Mouse (Mus musculus) CD4-positive helper T cell, adult 2 months (primary cell): ENCODE measurements around the gene Rad54l2.

ENCODE experiments used
- DNase-seq: peaks from one replicate; pipeline ENCODE4 v3.0.0-alpha.2; 2012; ENCODE audit warnings: low read depth, missing footprints, low spot score

Rad54l2 gene

DNA sequence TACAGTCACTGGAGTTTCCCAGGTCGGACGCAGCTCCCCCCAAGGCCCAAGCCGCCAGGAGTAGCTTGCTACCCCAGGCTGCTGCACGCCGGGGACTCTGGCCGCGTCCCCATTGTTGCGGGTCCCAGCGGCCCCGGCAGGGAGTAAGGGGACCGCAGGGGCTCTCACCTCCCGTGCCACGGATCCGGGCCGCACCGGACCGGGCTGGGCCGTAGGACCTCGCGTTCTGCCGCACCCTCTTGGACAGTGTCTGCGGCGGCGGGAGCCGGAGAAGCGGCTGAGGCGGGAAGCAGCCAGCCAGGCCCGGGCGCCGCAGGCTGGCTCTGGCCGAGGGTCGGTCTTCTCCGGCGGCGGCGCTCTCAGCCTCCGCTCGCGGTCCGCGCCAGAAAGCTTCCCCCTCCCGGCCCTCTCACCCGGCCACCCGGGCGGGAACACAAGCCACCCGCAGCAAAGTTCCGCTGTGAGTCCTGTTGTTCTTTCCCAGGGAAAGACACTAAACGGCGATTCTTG, at the start of gene Rad54l2:
Gene Rad54l2, minus strand, starts transcription at position 383 of the 510 bp plus-strand sequence.
- peak; percentile 84 for DNase-seq

DNA sequence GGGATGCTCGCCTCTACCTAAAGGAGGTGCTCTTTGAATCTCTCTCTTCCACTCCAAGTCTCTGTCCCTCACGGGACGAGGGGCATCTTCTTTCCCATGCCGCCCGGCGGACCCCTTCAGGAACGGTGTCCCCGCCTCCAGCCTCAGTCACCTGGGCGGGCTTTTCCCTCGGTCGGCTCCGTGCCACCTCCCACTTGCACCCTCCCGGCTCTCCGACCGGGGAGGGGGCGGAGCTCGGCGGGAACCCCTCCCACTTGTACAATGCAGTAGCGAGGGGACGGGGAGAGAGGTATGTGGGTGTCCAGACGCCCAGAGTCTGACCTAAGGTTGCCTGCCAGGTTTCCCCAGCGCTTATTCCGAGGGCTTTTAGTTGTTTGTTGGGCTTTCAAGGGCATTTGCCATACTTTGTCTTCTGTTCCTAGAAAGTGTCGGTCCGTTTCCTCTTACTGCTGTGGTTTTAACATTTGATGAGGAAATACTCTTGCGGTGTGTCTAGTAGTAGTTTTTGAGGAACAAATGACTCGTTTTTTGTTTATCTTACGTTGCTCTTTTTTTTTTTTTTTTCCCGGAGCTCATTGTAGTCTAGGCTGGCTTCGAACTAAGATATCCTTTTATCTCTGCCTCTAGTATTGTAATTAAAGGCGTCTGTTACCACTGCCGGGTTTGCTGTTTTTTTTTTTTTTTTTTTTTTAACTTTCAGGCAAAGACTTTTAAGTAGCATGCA, 33.5 kb upstream of the Rad54l2 start:
- peak; percentile 94 for DNase-seq

DNA sequence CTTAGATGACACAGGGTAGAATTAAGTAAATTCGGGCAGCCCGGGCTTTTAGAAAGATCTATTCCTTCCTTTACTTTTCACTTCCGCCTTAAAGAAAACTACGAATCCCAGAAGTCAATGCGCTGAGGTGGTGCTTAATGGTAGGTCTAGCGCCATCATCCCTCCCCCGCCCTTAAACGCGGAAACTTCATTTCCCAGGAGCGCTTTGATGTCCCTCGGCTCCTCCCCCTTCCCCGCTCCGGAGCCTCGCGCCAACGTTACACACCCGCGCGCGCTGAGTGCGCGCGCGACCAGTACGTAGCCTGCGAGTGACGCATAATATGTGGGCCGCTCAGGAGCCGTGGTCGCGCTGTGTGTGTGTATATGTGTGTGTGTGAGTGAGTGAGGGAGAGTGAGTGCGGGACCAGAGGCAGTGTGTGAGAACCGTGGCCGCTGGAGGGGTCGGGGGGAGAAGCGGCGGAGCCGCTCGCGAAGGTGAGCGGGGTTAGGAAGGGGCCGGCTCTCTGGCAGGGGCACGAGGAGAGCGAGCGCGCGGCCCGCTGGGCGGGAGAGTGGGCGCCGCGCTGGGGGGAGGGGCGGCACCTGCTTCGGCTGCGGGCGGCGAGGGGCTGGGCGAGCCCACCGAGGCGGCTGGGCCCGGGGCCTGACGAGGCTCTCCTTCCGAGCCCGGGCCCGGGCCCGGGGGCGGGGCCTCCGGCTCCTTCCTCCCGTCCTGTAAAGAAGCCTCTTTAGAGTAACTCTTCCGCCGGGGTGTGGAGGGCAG, 32.8 kb upstream of the Rad54l2 start, which contains the start of gene Dcaf1:
Gene Dcaf1, plus strand, starts transcription at position 257 of the 763 bp plus-strand sequence.
- peak; percentile 99 for DNase-seq

DNA sequence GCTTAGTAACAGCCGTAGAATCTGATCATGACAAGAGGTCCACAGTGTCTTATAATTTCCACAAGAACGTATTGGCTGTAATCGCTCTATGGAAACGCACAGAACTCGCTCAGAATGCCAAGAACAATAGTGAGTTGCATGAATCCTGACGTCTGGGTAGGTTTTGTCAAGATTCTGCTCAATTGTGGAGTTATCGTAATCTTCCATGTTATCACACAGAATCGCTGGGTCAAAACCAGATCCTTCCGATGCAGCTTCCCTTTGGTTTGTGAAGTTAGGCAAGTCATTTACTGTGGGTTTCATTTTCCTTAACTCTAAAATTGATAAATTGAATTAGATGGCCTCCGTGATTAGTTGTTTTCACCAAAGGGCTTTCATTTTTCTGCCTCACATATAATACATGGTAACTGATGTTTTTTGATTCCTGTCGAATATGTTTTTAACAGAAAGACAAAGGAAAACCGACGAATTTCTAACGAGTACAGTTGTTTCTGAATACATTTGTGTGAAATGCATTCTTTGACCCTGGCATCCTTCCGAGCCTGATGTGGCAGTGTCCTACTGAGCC, 32.1 kb upstream of the Rad54l2 start:
- peak; percentile 41 for DNase-seq

DNA sequence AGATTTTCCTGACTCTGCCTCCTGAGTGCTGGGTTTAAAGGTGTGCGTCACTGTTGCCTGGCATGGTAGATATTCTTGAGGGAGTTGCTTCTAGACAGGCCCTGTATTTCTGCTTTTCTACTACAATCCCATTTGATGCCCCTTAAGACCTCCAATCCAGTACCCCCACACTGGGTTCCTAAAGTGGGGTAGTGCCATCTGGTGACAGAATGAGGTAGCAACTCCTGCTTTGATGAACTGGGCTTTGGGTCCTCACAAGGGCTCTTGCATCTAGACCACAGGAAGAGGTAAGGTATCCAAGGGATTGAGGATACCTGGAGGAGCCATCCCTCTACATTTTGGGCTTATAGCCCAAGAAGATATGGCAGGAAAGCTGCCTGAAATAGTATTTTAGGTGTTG, 30.2 kb upstream of the Rad54l2 start:
- DNase-seq = peak; percentile 15

DNA sequence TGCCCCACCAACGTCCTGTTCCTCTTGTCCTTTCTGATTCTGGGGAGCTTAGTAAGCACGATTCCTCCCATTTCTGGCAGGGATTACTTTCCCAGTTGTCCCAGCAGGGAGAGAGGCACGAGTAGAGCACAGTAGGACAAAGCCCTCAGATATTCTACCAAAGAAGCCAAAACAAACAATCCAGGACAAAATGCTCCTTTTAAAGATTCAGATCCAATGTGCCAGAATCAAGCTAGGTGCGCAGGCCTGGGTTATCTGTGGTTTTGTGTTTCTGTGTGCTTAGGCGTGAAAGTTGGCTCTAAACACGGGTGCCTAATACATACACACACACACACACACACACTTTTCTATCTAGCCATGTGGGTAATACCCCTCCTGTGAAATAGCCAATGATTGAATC, 29.2 kb upstream of the Rad54l2 start:
- no peak for DNase-seq

DNA sequence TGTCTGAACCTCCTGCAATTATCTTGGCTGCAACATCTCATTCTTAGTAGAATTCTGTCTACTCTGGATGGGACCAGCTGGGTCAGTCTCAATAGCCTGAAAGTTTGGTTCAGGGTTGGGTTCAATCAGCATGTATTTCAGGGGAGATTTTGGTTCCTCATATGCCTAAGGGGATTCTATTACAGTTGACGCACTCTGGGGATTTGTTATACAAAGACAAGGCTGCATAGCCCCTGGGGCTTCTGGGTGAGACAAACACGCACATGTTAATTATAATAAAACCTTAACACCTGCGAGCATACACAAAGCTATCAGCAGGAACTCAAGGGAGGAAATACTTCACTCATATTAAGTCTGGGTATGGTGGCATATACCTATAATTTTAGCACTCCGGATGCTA, 17.5 kb upstream of the Rad54l2 start:
- DNase-seq = no peak

DNA sequence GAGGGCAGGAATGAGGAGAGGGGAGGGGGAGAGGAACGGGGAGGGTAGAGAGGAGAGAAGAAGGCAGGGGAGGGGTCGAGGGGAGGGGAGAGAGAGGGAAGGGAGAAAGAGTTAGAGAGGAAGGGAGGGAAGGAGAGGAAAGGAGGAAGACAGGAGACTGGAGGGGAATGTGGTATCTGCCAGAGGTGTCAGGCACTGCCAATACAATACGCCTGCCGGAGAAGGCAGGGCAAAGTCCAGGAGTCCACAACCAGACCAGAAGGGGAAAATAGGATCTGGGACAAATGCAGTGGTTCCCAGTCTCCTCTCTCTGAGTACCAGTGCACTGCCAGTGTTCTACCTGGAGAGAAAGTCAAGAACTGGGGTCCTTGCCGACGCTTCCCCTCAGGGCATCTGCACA, 1.8 kb upstream of the Rad54l2 start:
- DNase-seq = no peak

DNA sequence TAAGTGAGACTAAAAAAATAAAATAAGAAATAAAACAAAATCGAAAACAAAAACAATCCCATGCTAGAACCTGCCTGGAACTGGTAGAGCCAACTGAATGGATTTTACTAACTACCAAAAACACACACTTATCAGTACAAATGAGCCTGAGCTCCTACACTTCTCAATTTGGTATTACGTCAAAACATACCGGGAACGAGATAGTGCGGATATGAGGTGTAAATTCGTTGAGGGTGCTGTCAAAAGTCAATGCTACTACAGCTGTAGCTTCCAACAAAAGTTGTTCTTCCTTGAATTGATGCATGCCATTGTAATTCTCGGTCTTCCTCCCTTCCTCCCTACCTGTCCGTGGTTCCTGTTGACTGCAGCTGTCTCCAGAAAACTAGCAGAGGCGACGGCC, 369 bp upstream of the Rad54l2 start:
- DNase-seq = no peak

DNA sequence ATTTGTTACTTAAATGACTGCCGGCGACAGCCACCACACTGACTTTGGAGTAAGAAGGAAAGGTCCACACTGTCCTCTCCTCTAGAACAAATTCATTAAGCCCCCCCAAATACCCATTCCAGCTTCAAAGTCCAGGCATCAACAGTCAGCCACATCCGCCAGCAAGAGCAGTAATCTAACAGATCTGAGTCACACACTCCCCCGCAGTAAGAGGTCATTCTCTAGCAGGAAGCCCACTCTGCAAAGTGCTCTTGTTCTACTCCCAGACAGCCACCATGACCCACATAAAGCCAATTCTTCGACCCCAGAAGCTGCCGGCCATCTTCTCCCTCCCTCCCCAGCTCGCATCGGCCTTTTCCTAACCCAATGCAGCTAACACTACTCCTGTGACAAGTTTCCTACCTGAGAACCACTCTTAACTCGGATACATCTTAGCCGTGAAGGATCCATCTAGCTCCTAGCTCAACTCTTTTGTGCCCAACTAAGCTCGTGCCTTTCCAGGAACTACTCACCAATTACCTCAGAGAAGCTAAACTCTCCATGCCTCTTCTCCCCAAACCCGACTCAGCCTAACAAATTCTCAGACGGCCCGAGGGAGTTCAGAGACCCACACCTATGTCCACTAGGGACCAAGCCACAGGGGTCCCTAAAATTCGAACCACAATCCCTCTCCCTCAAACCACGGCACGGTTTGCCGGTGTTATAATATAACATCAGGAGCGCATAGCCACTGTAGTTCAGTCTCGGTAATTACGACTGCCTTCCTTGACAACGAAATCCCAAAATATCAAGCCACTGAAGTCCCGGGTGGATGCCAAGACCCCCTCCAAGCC, 799 bp downstream of the Rad54l2 start:
- peak; percentile 40 for DNase-seq

DNA sequence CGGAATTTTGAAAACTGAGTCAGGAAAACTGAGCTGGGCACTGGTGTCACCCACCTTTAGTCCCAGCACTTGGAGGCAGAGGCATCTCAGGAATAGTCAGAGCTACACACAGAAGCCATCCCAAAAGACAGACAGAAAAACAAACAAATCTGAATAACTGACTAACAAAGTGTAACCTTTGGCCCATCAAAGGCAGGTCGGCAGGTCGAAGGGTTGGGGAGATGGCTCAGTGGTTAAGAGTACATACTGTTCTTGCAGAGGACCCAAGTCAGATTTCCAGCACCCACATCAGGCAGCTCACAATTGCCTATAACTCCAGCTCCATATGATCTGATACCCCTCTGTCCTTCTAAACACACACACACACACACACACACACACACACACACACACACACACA, 3.8 kb downstream of the Rad54l2 start:
- no peak for DNase-seq

DNA sequence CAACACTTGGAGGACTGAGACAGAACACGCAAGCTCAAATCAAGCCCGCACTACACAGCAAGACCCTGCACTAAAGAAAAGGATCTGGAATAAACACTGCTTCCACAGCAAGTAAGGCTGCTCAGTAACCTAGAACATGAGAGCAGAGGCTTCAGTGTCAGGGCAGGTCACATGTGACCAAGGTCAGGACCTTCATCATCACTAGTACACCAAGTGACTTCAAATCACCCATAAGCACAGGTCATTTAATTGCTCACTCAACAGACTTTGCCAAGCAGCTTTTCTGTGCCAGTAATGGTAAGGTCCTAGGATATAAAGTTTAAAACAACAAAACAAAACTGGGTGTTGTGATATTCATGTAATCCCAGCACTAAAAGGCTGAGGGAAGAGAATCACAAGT, 5.4 kb downstream of the Rad54l2 start:
- no peak for DNase-seq

DNA sequence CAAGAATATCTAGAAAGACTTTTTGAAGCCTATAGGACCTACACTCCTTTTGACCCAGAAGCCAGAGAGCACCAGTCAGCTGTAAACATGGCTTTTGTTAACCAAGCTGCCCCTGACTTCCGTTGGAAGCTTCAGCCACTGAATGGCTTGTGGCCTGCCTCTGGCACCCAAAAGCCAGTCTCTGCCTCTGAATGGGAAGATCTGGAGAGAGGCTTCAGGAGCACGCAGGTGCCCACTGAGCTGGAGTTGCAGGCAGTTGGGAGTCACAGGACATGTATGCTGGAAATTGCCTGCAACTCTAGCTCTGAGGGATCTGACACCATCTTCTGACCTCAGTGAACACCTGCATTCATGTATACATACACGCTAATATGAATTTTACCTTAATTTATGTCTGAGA, 8.9 kb downstream of the Rad54l2 start:
- no peak for DNase-seq

DNA sequence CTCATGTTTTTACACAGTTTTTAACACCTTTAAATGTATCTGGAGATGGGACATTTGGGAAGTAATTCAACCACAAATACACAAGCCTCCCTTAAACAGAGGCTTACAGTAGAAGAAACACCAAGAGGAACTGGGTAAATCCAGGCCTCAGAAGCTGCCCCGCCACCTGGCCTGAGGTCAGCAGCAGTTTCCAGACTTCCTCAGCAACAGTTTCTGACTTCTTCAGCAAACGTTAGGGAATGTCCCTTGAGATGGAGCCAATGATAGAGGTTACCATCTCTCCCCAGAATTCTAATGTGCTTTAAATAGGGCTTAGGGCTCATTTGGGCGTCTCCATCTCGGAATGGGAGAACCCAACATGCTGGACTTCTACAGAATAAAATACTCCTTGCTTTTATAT, 10.7 kb downstream of the Rad54l2 start:
- DNase-seq = no peak

DNA sequence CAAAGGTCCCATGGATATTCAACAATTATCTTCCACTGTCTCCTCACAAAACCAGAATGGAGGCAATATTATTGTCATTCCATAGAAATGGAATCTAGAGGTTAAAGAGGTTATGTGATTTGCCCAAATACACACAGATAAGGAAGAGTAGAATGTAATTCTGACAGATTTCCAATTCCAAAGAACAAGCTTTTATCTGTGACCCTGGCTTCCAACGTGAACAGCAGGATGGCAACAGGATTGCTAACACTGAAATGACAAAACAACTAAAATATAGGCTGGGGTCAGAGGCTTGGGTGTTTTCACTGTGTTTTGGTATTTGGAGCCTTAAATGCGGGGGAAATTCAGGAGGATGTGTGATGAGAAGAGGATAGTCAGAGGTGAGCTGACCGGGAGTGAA, 11.6 kb downstream of the Rad54l2 start:
- no peak for DNase-seq

DNA sequence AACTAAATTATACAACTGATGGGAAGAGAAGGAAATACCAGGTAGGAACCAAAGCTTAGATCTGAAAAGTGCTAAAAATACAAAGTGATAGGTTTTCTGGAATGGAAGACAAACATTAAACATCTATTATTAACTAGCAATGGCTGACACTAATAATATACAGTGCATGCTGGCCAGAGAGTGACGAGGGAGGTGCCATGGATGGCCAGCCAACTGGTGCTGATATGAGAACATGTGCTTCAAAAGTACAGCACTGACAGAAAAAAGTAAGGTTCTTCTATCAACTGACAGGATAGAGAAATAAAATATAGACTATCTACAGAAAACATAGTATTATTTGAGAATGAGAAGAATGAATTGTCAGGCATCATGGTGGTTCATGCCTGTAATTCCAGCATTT, 12.9 kb downstream of the Rad54l2 start:
- no peak for DNase-seq

DNA sequence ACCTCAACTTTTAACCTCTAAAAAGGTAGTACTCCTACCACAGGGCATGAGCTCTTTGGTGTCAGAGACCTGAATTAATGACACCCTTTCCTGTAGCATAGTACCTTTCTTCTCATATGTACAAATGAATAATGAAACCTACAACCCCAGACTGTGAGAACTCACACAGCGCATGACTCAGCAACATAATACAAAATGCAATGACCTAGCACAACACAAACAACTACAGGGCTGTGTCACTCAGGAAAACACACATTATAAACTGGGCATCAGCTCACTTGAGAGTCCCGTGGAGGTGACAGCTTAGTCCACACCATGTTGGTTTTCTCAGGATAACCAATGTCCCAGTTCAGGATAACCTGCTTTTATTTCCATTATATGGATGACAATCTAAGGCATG, 17.2 kb downstream of the Rad54l2 start:
- DNase-seq = no peak

DNA sequence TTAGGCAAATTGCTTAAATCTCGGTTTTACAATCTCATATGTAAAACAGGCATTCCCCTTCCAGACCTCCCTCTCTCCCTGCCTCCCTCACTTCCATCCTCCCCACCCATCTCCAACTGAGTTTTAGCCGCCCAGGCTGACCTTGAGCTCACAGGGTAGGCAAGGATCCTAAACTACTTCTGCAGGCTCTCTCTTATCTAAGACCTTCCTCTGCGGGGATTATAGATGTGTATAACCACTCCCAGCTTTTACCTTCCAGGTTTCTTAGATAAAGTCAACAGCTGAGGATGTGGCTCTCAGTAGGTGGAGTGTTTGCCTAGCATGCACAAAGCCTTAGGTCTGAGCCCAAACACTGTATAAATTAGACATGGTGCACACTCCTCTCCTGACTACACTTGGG, 18.8 kb downstream of the Rad54l2 start:
- DNase-seq = no peak

DNA sequence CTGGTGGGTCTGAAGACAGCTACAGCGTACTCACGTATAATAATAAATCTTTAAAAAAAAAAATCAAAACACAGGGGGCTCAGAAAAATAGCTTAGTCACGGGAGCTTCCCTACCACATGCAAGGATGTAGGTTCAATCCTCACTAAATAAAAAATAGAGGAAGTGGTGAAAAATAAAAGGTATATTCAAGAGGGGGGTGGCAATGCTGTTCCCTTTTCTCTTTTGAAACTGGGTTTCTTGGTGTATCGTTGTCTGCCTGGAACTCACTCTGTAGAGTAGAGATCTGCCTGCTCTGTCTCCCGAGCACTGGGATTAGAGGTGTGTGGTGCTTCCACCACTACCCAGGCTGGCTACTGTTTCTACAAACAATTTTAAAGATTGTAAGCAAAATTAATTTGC, 19.2 kb downstream of the Rad54l2 start:
- no peak for DNase-seq

DNA sequence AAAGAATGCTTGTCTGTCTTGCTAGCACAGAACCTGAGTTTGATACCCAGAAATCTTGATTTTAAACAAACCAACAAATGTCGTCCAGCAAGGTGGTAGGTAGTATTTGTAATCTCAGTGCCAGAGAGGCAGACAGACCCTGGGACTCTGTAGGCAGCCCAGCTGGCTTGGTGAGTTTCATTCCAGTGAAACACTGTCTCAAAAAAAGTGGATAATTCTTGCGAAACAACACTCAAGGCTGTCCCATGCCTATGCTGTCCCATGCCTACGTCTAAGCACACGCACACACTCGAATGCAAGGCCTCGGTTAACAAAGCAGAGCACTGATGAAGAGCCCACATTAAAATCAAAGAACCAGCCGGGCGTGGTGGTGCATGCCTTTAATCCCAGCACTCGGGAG, 32.6 kb downstream of the Rad54l2 start:
- no peak for DNase-seq

DNA sequence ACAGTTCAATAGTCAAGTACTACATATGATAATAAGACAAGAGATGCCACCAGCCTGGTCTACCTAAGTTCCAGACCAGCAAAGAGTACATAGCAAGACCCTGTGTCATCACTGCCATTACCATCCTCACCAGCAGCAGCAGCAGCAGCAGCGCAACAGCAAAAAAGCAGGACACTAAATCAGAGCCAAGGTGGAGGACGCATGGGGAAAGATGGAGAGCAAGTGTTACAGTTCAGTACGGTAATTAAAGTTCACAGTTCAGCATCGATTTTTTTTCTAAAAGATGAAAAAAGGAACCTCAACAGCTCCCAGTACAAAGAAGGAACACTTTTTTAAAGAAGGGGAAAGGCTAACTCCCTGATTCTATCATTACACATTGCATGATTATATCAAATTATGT, 33.2 kb downstream of the Rad54l2 start:
- DNase-seq = no peak

DNA sequence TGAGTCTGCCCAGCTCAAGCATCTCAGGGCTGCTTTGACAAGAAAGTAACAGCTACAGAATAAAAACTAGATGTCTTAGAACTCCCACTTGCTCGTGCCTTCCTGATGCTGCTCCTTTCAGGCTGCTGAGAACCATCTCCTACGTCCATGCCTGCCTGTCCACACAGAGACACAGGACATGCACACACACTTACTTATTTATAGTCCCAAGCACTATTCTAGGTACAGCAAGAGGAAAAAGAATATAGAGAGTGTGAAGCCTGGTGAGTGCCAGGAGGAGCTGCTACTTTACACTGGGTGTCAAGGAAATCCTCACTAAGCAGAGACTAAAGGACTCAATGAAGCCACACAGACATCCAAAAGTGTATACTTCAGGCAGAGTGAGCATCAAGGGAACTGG, 34.7 kb downstream of the Rad54l2 start:
- DNase-seq = no peak
